Mouse (Mus musculus): ENCODE measurements around the gene 9430015G10Rik.

- TF ChIP-seq CTCF (IDR thresholded peaks at IDR 0.05; ENCODE audit: borderline replicate concordance, insufficient read depth, low read depth, low read length) (no peak), POLR2A (IDR thresholded peaks at IDR 0.05; ENCODE audit: borderline replicate concordance, insufficient read depth, low read length) (no peak)
Observed at GRCm38 (mm10) chr4:156126841-156127240, 17.1 kb downstream of the 9430015G10Rik start.
